Mouse (Mus musculus) forelimb bud, embryonic 11.5 days (tissue): ENCODE measurements around the gene Cyp27b1.
"Not testable (repeated sequence)": the region's sequence is repeated elsewhere in the genome, so short reads cannot be mapped to it uniquely, and the experiment has no call there.

ENCODE experiments used
- DNase-seq: peaks from one replicate; pipeline ENCODE4 v3.0.0-alpha.2; 2012; ENCODE audit warnings: low read depth, low spot score

Gene Cyp27b1

GRCm38 (mm10) chr10:127069281-127070189 is 21.5 kb downstream of the Cyp27b1 start:
- no peak for DNase-seq

GRCm38 (mm10) chr10:127070190-127071121 is 22.4 kb downstream of the Cyp27b1 start, which contains the start of gene Tspan31:
TSS of gene Tspan31 (minus strand) at chr10:127070264.
- peak; percentile 95 for DNase-seq

GRCm38 (mm10) chr10:127071203-127071602 is 23.2 kb downstream of the Cyp27b1 start:
- DNase-seq, result no peak

GRCm38 (mm10) chr10:127072270-127072669 is 24.2 kb downstream of the Cyp27b1 start:
- not testable (repeated sequence) for DNase-seq

GRCm38 (mm10) chr10:127072969-127073368 is 24.9 kb downstream of the Cyp27b1 start:
- DNase-seq, result not testable (repeated sequence)

GRCm38 (mm10) chr10:127073981-127074380 is 25.9 kb downstream of the Cyp27b1 start:
- DNase-seq, result no peak

GRCm38 (mm10) chr10:127075080-127075479 is 27.0 kb downstream of the Cyp27b1 start, which contains the start of gene Agap2:
TSS of gene Agap2 (plus strand) at chr10:127075284.
- no peak for DNase-seq

- DNase-seq, result no peak
Observed at GRCm38 (mm10) chr10:127075651-127076050, 27.6 kb downstream of the Cyp27b1 start.

GRCm38 (mm10) chr10:127076082-127076481 is 28.0 kb downstream of the Cyp27b1 start:
- DNase-seq, result no peak

GRCm38 (mm10) chr10:127077515-127077914 is 29.5 kb downstream of the Cyp27b1 start:
- no peak for DNase-seq

GRCm38 (mm10) chr10:127078001-127078676 is 30.1 kb downstream of the Cyp27b1 start:
- no peak for DNase-seq

- DNase-seq, result peak; percentile 50
Observed at GRCm38 (mm10) chr10:127078677-127079575, 30.9 kb downstream of the Cyp27b1 start.

GRCm38 (mm10) chr10:127079665-127080391 is 31.8 kb downstream of the Cyp27b1 start:
- DNase-seq, result no peak

GRCm38 (mm10) chr10:127080901-127081780 is 33.1 kb downstream of the Cyp27b1 start:
- no peak for DNase-seq

- DNase-seq, result peak; percentile 49
Observed at GRCm38 (mm10) chr10:127081996-127082620, 34.1 kb downstream of the Cyp27b1 start.

- DNase-seq, result no peak
Observed at GRCm38 (mm10) chr10:127083292-127083914, 35.4 kb downstream of the Cyp27b1 start.

- no peak for DNase-seq
Observed at GRCm38 (mm10) chr10:127083915-127084306, 35.9 kb downstream of the Cyp27b1 start.

- no peak for DNase-seq
Observed at GRCm38 (mm10) chr10:127085052-127085451, 37.0 kb downstream of the Cyp27b1 start.
